Mouse (Mus musculus): ENCODE data around the gene Tomm20.

The Tomm20 gene

DNA sequence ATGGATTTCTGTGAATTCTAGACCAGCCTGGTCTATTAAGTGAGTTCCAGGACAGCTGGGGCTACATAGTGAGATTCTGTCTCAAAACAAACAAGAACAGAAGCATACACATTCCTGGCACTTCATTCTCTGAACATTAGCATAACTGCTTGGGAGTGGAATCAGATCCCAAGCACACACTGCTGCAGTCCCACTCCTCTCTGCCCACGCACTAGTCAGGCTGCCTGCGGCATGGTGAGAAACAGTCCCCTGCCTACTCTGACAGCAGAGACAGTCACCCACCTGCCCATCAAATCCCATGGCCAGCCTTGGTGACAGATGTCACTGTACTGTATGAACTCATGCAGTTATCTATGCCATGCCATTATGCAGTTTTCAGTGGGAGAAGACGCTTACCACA lies 15.9 kb upstream of the Tomm20 start:
- DNase-seq (ENCODE audit: low spot score), result no peak

- DNase-seq (ENCODE audit: low spot score), result no peak
Observed at GRCm38 (mm10) chr8:126951900-126952636, 6.4 kb upstream of the Tomm20 start.

GRCm38 (mm10) chr8:126949527-126949926 lies 3.9 kb upstream of the Tomm20 start:
- DNase-seq (ENCODE audit: low spot score), result no peak

DNA sequence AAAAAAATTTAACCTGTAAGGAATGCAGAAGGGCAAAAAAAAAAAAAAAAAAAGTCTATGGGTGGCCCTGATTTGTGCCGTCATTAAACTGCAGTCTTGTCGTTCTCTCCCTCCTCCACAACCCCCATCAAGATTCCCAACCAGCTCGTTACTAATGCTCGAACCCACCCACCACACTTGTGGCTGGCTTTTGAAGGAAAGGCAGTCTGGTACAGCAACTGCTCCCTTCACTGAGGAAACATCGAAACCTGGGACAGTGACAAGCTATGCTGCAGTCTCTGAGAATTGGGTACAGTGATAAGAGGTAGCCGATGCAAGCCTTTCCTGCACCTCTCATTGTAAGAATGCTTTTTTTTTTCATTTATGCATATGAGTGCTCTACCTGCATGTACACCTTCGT lies 800 bp upstream of the Tomm20 start:
- DNase-seq (ENCODE audit: low spot score), result no peak

- no peak for DNase-seq (ENCODE audit: low spot score)
Observed at GRCm38 (mm10) chr8:126944781-126945691, 608 bp downstream of the Tomm20 start.

GRCm38 (mm10) chr8:126943565-126943964 lies 2.1 kb downstream of the Tomm20 start:
- no peak for DNase-seq (ENCODE audit: low spot score)

DNA sequence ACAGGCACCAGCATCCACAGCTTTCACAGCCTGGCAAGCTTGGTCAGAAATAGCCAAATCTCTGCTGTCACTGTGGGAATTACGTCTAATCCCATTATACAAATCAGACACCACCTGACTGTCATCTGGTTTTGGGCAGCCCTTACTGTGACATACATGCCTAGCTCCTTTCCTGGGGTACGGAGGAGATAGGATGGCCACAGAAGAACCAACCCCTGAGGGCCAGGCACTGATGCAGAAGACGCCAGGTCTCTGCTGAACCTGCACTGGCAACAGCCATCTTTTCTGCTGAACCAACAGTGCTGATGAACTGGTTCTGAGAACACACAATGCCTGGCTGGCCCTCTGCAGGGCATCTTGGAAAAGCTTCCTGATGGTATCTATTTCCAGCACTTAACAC lies 8.3 kb downstream of the Tomm20 start:
- no peak for DNase-seq (ENCODE audit: low spot score)

DNA sequence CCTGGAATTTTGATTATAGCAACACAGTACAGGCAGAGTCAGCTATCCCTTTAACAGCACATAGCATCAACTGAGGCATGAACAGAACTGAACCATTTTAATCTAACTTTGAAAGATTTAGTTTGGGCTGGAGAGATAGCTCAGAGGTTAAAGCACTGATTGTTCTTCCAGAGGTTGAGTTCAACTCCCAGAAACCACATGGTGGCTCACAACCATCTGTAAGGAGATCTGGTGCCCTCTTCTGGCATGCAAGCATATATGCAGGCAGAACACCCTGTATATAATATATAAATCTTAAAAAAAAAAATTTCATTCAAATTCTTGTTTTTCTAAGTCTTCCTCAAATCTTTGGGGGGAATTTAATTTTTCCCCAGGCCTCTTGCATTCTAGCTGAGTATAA lies 9.7 kb downstream of the Tomm20 start:
- no peak for DNase-seq (ENCODE audit: low spot score)

- DNase-seq (ENCODE audit: low spot score), result no peak
Observed at GRCm38 (mm10) chr8:126935387-126935786, 10.3 kb downstream of the Tomm20 start.

- DNase-seq (ENCODE audit: low spot score), result no peak
Observed at GRCm38 (mm10) chr8:126932656-126933055, 13.0 kb downstream of the Tomm20 start.

DNA sequence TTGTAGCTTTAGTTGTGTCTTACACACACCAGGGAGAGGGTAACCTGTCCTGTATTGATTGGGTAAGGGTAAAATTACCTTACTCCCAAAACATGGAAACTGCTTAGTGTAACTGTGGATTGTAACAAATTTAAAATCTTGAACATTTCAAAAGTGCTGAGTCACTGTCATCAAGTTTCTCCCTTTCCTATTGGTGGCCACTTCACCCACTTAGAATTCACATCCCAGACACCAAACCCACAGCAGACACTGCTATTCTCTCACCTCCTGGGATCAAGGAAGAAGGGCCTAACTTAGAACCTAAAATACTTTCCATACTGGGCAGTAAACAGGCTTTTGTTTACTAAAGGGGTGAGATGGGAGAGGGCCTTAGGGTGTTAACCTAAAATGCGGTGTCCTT lies 13.4 kb downstream of the Tomm20 start:
- no peak for DNase-seq (ENCODE audit: low spot score)

DNA sequence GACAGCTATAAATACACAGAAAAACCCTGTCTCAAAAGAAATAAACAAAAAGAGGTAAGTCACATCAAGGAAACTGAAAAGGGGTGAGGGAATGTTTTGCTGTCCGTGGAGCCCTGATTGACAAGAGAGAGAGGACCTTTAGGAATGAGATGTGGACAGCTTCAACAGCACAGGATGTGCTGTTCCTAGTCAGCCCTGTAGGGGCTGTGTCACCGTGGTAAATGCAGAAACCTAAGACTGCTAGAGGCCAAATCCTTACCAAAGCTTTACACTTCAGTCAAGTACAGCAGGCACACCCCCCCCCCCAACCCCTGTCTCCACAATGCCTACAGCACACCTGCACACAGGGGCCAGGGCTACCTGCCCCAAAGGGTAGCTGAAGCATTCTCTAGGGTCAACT lies 13.9 kb downstream of the Tomm20 start:
- no peak for DNase-seq (ENCODE audit: low spot score)

DNA sequence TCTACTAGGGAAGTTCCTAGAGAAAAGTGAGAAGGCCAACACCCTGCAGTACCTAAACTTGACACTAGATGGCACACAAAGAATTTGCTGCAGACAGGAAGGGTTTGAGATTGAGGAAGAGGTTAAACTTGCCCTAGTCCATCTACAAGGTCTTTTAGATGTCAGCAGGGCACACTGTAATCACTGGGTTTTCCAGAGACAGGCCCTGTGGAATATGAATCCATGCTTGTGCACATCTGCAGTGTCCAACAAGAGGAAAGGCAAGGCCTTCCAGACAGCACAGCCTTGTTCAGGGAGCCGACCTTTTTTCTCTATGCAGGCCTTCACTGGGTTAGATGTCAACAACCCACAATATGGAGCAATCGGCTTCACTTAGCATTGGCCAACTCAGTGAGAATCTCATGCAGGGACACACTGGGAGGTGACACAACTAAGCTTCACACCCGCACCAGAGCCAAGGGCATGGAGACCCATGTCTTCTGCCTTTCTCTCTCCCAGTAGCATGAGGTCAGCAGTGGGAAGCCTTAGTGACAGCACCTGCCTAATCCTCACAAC lies 16.0 kb downstream of the Tomm20 start:
- peak; percentile 70 for DNase-seq (ENCODE audit: low spot score)

- no peak for DNase-seq (ENCODE audit: low spot score)
Observed at GRCm38 (mm10) chr8:126928755-126929505, 16.7 kb downstream of the Tomm20 start.

DNA sequence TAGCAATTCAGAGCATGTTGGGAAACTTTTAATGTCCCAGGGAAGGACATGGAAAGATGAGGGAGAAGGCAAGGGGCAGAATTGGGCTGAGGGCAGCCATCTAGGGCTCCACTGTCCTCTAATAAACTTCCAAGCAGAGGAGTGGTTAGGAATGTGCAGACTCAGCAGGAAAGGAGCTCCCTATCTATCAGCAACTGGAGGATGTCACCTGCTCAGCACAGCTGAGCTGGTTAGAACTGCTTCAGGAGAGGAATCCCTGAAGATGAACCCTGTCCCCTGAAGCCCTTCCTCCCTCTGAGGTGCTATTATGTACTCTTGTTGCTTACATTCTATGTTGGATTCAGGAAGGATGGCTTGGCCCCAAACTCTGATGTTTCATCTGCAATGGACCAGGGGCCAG lies 17.6 kb downstream of the Tomm20 start:
- DNase-seq (ENCODE audit: low spot score), result no peak

- no peak for DNase-seq (ENCODE audit: low spot score)
Observed at GRCm38 (mm10) chr8:126927058-126927457, 18.6 kb downstream of the Tomm20 start.

- DNase-seq (ENCODE audit: low spot score), result no peak
Observed at GRCm38 (mm10) chr8:126922981-126923380, 22.7 kb downstream of the Tomm20 start.

DNA sequence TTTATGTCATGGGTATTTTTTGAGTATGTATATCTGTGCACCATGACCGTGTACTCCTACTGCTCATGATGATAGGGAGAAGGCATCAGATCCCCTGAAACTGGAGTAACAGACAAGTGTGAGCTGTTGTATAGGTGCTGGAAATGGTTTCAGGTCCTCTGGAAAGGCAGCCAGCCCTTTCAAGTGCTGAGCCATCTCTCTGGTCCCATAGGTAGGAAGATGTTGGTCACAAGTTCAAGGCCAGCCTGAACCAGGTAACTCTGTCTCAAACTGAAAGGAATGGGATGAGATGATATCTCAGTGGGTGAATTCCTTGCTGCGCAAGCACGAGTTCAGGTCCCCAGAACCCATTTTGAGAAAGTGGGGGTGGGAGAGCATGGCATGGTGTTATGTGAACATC lies 24.2 kb downstream of the Tomm20 start:
- DNase-seq (ENCODE audit: low spot score), result no peak

- peak; percentile 79 for DNase-seq (ENCODE audit: low spot score)
Observed at GRCm38 (mm10) chr8:126920845-126921244, 24.8 kb downstream of the Tomm20 start.

- DNase-seq (ENCODE audit: low spot score), result no peak
Observed at GRCm38 (mm10) chr8:126920386-126920785, 25.3 kb downstream of the Tomm20 start.

DNA sequence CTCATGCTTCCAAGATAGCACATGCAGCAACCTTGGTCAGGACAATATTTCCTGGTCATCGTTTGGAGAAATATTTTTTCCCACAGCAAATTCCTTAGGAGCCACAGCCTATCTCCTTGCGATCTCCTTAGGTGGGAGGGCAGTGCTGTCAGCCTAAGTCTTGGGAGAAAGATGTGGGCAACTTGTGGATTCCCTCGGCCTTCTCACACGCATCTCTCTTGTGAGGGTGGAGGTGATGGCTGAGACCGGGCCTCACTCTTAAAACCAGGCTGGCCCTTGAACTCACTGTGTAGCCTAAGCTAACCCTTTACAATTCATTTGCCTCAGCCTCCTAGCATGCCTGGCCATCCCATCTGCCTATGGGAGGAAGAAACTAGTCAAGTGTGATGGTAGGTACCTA lies 25.9 kb downstream of the Tomm20 start:
- DNase-seq (ENCODE audit: low spot score), result no peak

- DNase-seq (ENCODE audit: low spot score), result peak; percentile 56
Observed at GRCm38 (mm10) chr8:126919255-126919654, 26.4 kb downstream of the Tomm20 start.
